Mouse (Mus musculus) T-helper 17 cell (primary cell): ENCODE results near the gene 6430571L13Rik.

Experiments used
- in situ Hi-C, 2 experiments: fragments of 300-600 bp; cut with MboI, MseI; formaldehyde crosslinking; loops; 1 replicate in 1 of 2; 2 replicates in 1 of 2; pipeline ENCODE4 v1.15.1; 2025; ENCODE audit warnings: high pct_unique_total_duplicates in 2 of 2

Gene 6430571L13Rik

GRCm38 (mm10) chr9:107335046-107335445 is 5.4 kb upstream of the 6430571L13Rik start:
- in situ Hi-C loops, result no loop called here

GRCm38 (mm10) chr9:107335909-107336308 is 4.5 kb upstream of the 6430571L13Rik start:
- in situ Hi-C loops, result no loop called here

- in situ Hi-C loops, result no loop called here
Measured at GRCm38 (mm10) chr9:107336386-107336785, 4.0 kb upstream of the 6430571L13Rik start.

GRCm38 (mm10) chr9:107338172-107338883 is 2.1 kb upstream of the 6430571L13Rik start, which contains the start of gene Hemk1:
Gene Hemk1 (minus strand): TSS chr9:107338350.
- in situ Hi-C loops, result no loop called here

GRCm38 (mm10) chr9:107340911-107341645 is 676 bp downstream of the 6430571L13Rik start:
- in situ Hi-C loops, result loop anchor here in 1 of 2 experiments (5.0 kb wide), 2 partner anchors 94 to 449 kb away; partner anchors contain the start of gene Manf

- in situ Hi-C loops, result loop anchor here in 1 of 2 experiments (5.0 kb wide), 2 partner anchors 95 to 450 kb away; partner anchors contain the start of gene Manf
Measured at GRCm38 (mm10) chr9:107342201-107342709, 1.9 kb downstream of the 6430571L13Rik start.

GRCm38 (mm10) chr9:107343146-107343943 is 2.9 kb downstream of the 6430571L13Rik start:
- in situ Hi-C loops, result loop anchor here in 1 of 2 experiments (5.0 kb wide), 2 partner anchors 96 to 451 kb away; partner anchors contain the start of gene Manf

- in situ Hi-C loops, result loop anchor here in 1 of 2 experiments (5.0 kb wide), 2 partner anchors 97 to 452 kb away; partner anchors contain the start of gene Manf
Measured at GRCm38 (mm10) chr9:107344027-107344426, 3.6 kb downstream of the 6430571L13Rik start.

GRCm38 (mm10) chr9:107346081-107346480 is 5.7 kb downstream of the 6430571L13Rik start:
- in situ Hi-C loops, result no loop called here

GRCm38 (mm10) chr9:107347586-107348183 is 7.3 kb downstream of the 6430571L13Rik start:
- in situ Hi-C loops, result no loop called here

GRCm38 (mm10) chr9:107349321-107349720 is 8.9 kb downstream of the 6430571L13Rik start:
- in situ Hi-C loops, result no loop called here

GRCm38 (mm10) chr9:107354826-107355225 is 14.4 kb downstream of the 6430571L13Rik start:
- in situ Hi-C loops, result loop anchor here (5.0 to 10.0 kb wide), 2 partner anchors 60 to 107 kb away; partner anchors contain the start of gene Cish (in 1 of the 2)

- in situ Hi-C loops, result loop anchor here (5.0 to 10.0 kb wide), 2 partner anchors 61 to 106 kb away; partner anchors contain the start of gene Cish (in 1 of the 2)
Measured at GRCm38 (mm10) chr9:107355870-107356765, 15.7 kb downstream of the 6430571L13Rik start.

- in situ Hi-C loops, result loop anchor here (5.0 to 10.0 kb wide), 2 partner anchors 63 to 105 kb away; partner anchors contain the start of gene Cish (in 1 of the 2)
Measured at GRCm38 (mm10) chr9:107357651-107358050, 17.2 kb downstream of the 6430571L13Rik start.

GRCm38 (mm10) chr9:107360989-107361388 is 20.6 kb downstream of the 6430571L13Rik start:
- in situ Hi-C loops, result no loop called here

GRCm38 (mm10) chr9:107366644-107367043 is 26.2 kb downstream of the 6430571L13Rik start:
- in situ Hi-C loops, result loop anchor here (5.0 kb wide), 1 partner anchor 146 kb away; no protein-coding TSS in a partner anchor

- in situ Hi-C loops, result loop anchor here (5.0 kb wide), 1 partner anchor 144 kb away; no protein-coding TSS in a partner anchor
Measured at GRCm38 (mm10) chr9:107368302-107368701, 27.9 kb downstream of the 6430571L13Rik start.

- in situ Hi-C loops, result loop anchor here (5.0 kb wide), 1 partner anchor 143 kb away; no protein-coding TSS in a partner anchor
Measured at GRCm38 (mm10) chr9:107369270-107370105, 29.1 kb downstream of the 6430571L13Rik start.
